Mouse (Mus musculus) brain, embryonic 14.5 days (tissue): ENCODE measurements around the gene Rnf152.

Experiments
- CTCF ChIP-seq: fragments of 200-500 bp; IDR thresholded peaks from 2 replicates; pipeline ENCODE4 v1.5.1; 2012; ENCODE audit warnings: inconsistent platforms, mild to moderate bottlenecking, moderate library complexity, borderline replicate concordance; ENCODE audit not compliant: insufficient read depth, insufficient read length; ENCODE audit errors: extremely low read depth
- POLR2A ChIP-seq: fragments of 200-500 bp; IDR thresholded peaks from 2 replicates; pipeline ENCODE4 v1.6.1; 2012; ENCODE audit warnings: mild to moderate bottlenecking, inconsistent platforms, borderline replicate concordance; ENCODE audit not compliant: poor library complexity, insufficient read depth, insufficient read length, severe bottlenecking; ENCODE audit errors: extremely low read depth

- no peak for TF ChIP-seq CTCF
- no peak for TF ChIP-seq POLR2A
These were observed 24.3 kb downstream of the Rnf152 start for GRCm38 (mm10) chr1:105332087-105332731.
